Mouse (Mus musculus) forebrain, embryonic 11.5 days (tissue): ENCODE measurements around the gene Gm20388. TPM values are rescaled to one million over a fixed set of nuclear protein-coding genes. Genes with fewer than 3 reads are reported as not detected.

Experiments
- ATAC-seq: fragments of 200-750 bp; cut with Nextera tagmentation; replicated peaks from 2 replicates; pipeline ENCODE4 v1.8.0; 2017; ENCODE audit warnings: moderate TSS enrichment; ENCODE audit not compliant: low FRiP score
- DNase-seq: peaks from one replicate; pipeline ENCODE4 v3.0.0-alpha.2; 2017; ENCODE audit warnings: low spot score
- H3K27ac ChIP-seq: fragments of 300-500 bp; sonication (generic); 2 replicates; pipeline ENCODE4 v1.5.1; 2014; ENCODE audit warnings: low read depth, low read length
- H3K27me3 ChIP-seq: fragments of 300-500 bp; sonication (generic); 2 replicates; pipeline ENCODE4 v1.6.1; 2014; ENCODE audit warnings: mild to moderate bottlenecking, low read length, mixed read lengths; ENCODE audit not compliant: control insufficient read depth, insufficient read depth
- H3K36me3 ChIP-seq: fragments of 300-500 bp; sonication (generic); 2 replicates; pipeline ENCODE4 v1.6.1; 2014; ENCODE audit warnings: mild to moderate bottlenecking, low read length, moderate library complexity, mixed read lengths; ENCODE audit not compliant: control insufficient read depth, insufficient read depth
- H3K4me1 ChIP-seq: fragments of 300-500 bp; sonication (generic); replicated peaks from 2 replicates; pipeline ENCODE4 v1.6.1; 2014; ENCODE audit warnings: low read length, mixed read lengths; ENCODE audit not compliant: control insufficient read depth, insufficient read depth
- H3K4me2 ChIP-seq: fragments of 300-500 bp; sonication (generic); 2 replicates; pipeline ENCODE4 v1.6.1; 2014; ENCODE audit warnings: low read depth, mild to moderate bottlenecking, low read length, moderate library complexity, mixed read lengths; ENCODE audit not compliant: severe bottlenecking
- H3K4me3 ChIP-seq: fragments of 300-500 bp; sonication (generic); 2 replicates; pipeline ENCODE4 v1.5.1; 2014; ENCODE audit warnings: low read depth, low read length
- H3K9ac ChIP-seq: fragments of 300-500 bp; sonication (generic); 2 replicates; pipeline ENCODE4 v1.6.1; 2014; ENCODE audit warnings: low read length
- H3K9me3 ChIP-seq: fragments of 300-500 bp; sonication (generic); 2 replicates; pipeline ENCODE4 v1.6.1; 2016; ENCODE audit warnings: low read length, mixed read lengths; ENCODE audit not compliant: control insufficient read depth
- WGBS: fragments of 180-500 bp; shearing (Covaris S2); extraction: QIAGEN DNeasy Blood & Tissue Kit; methylation state at CpG from one replicate; pipeline ENCODE4 v1.1.7; 2014; 5-methylcytosine and 5-hydroxymethylcytosine counted together
- polyA plus RNA-seq: library from polyadenylated mRNA; unstranded; fragments of >200 nt; fragmentation: Nextera tagmentation; extraction: Ambion mirVana; gene quantifications from 2 replicates; pipeline ENCODE4 v1.2.1, GENCODE M21; 2014

Gene Gm20388
- polyA plus RNA-seq, 1 experiment from 2014 or later: not detected

DNA sequence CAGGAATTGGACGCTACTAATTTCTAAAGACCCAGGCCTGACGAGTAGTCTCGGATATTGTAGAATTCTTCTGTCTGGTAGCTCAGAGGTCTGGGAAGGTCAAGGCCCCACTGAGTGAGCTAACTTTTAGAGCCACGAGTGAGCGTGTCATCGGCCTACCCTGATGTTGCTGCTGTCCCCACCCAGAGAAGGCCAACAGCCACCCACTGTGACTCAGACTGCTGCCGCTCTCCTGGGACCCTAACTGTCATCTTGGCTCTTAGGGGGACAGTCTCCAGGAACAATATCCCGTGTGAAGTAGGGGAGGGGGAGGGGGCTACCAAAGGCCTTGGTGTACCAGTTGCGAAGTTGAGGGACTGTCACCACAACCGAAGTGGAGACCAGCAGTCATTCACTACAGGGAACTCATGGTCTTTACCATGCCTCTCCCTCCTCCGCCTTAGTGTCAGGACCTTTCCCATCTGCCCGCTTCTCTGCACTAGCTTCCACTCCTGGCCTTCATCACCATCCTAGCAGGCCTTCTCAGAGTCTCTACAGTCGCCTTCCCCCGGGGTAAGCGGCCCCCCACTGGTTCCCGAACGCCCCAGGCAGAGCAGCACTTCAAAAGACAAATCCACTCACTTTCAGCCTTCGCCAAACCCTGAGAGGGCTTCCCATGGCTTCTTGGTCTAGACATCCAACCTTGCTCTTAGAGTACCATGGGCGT, 2036.6 kb downstream of the Gm20388 start:
- H3K4me1 ChIP-seq: peaks cover 16% of the 10 kb centered on the region
- peak overlapping the region; percentile 81 for H3K27ac ChIP-seq
- DNase-seq (no peak), ATAC-seq (no peak)
- no peaks in the 10 kb centered on the region for H3K27me3 ChIP-seq
- 24% methylated on average over 19 of the region's 19 CpGs for WGBS
- no peaks in the 10 kb centered on the region for H3K9me3 ChIP-seq
- H3K9ac ChIP-seq: peak overlapping the region; percentile 61
- no peaks in the 10 kb centered on the region for H3K36me3 ChIP-seq
- peak overlapping the region; percentile 70 for H3K4me2 ChIP-seq
- H3K4me3 ChIP-seq: peak overlapping the region; percentile 30

DNA sequence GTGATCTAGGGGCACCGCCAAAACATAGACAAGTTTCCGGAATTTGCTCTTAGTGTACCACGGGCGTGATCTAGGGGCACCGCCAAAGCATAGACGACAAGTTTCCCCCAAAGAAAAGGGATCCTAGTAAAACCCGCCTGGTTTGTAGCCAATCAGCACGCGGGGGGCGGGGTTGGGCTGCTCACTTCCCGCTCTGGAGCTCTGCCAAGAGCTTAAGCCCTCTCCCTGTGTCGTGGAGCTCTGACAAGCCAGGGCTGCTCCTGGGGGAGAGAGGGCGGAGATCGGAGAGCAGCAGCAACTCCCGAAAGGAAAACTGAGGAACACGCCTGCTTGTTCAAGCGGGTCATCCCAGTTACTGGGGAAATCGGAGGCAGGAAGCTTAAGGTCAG, 2037.1 kb downstream of the Gm20388 start:
- Histone ChIP-seq H3K4me2 (peak overlapping the region; percentile 70), H3K9me3 (no peaks in the 10 kb centered on the region), H3K27me3 (no peaks in the 10 kb centered on the region), H3K36me3 (no peaks in the 10 kb centered on the region), H3K27ac (peak overlapping the region; percentile 81), H3K9ac (peak overlapping the region; percentile 61), H3K4me3 (peak overlapping the region; percentile 30), H3K4me1 (peaks cover 18% of the 10 kb centered on the region)
- peak; percentile 61 for ATAC-seq
- under 1% methylated on average over 18 of the region's 18 CpGs for WGBS
- peak; percentile 96 for DNase-seq

DNA sequence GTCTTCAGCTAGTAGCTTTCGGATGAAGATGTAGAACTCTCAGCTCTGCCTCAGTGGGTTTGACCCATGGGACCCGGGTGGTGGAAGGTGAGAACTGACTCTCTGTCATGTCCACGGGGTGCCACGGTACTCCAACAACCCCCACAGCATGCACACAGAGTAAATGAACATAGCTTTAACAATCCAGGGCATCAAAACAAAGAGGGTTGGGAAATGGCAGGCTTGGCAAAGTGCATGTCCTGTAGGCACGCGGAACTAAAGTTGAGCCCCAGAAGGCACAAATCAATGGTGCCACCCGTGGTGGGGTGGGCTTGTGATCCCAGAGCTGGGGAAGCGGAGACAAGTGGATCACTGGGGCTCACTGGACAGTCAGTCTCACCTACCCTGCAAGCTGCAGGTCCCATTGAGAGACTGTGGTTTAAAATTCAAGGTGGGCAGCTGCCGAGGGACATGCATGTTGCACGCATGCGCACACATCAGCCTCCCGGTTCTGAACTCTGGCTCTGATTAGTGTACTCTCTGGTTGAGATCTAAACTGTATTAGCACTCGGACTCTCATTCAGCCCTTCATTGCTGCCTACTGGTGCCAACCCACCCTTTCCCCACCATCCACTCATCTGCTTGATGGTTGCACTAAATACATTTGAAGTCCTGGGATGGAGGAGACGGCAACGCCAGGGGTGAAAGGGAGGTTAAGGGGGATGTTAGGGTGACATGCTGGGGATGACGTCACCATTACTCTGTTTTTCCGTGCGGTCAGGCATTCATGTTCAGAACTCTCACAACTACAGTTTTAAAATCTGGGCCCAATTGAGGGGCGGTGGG, 2037.9 kb downstream of the Gm20388 start:
- no peak for DNase-seq
- peak overlapping the region; percentile 30 for H3K4me3 ChIP-seq
- no peaks in the 10 kb centered on the region for H3K9me3 ChIP-seq
- peaks cover 19% of the 10 kb centered on the region for H3K4me1 ChIP-seq
- peak overlapping the region; percentile 61 for H3K9ac ChIP-seq
- no peaks in the 10 kb centered on the region for H3K27me3 ChIP-seq
- peak overlapping the region; percentile 81 for H3K27ac ChIP-seq
- H3K4me2 ChIP-seq: peak overlapping the region; percentile 70
- 57% methylated on average over 19 of the region's 19 CpGs for WGBS
- no peak for ATAC-seq
- H3K36me3 ChIP-seq: no peaks in the 10 kb centered on the region

DNA sequence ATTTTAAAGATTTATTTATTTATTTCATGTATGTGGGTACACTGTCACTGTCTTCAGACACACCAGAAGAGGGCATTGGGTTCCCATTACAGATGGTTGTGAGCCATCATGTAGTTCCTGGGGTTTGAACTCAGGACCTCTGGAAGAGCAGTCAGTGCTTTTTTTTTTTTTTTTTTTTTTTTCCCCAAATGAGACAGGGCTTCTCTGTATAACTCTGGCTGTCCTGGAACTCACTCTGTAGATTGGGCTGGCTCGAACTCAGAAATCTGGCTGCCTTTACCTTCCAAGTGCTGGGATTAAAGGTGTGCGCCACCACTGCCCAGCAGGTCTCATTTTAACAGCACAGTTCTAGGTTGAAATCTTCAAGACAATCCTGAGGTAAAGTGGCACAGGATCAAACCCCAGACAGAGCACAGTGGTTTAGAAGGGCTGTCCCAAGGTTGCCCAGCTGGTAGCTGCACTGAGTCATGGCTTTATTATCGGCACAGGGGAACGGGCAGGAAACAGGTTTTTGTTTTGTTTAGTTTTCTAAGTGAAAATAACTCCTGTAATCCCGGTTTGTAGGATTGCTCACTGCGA, 2038.7 kb downstream of the Gm20388 start, which contains the start of gene Banp:
TSS of gene Banp (plus strand) at position 529 of the 579 bp plus-strand sequence.
- peak within 1 kb of the TSS; percentile 97 for H3K9ac ChIP-seq
- H3K4me3 ChIP-seq: peak within 1 kb of the TSS; percentile 97
- H3K9me3 ChIP-seq: no peaks in the 10 kb centered on the region
- H3K4me1 ChIP-seq: peaks cover 19% of the 10 kb centered on the region
- peak within 1 kb of the TSS; percentile 78 for H3K27ac ChIP-seq
- H3K4me2 ChIP-seq: peak within 1 kb of the TSS; percentile 84
- no peaks in the 10 kb centered on the region; the same call in 1 of the 2 replicates for H3K36me3 ChIP-seq
- no peak for DNase-seq
- no peaks in the 10 kb centered on the region for H3K27me3 ChIP-seq
- 0 out of 2 replicates have a peak, but pooled peaks have one; percentile 0 for ATAC-seq
- WGBS: 66% methylated on average over 6 of the region's 6 CpGs

DNA sequence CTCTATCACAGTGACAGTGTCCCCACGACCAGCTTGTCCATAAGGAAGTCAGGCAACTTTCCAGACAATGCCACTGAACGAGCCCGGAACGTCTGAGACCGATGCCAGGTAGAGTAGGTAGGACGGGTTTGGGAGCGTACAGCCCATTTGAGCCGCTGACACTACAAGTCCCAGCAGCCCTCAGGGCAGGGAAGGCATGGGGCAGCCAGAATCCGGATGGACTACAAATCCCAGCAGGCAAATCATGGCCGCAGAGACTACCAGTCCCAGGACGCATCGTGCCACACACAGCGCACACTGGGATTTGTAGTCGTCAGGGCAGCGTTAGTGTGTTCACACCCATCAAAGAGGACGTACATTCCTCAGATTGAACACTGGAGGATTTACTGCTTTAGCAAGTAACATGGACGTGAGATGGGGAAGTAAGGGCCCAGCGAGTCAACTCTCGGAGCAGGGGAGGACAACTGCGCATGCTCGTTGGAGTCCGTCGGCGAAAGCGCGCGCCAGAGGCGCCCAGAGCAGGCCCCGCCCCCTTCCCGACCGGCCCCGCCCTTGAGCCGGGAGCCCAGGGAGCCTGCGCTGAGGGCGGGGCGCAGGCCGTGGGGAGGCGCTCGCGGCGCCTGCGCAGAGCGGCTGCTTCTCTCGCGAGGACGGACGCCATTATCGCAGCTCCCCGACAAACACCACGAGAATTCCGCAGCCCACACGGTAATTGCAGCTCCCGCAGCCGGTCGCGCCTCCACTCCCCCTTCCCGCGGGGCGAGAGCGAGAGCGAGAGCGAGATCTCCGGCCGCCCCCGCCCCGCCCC, 2039.5 kb downstream of the Gm20388 start:
- peak; percentile 99 for DNase-seq
- Histone ChIP-seq H3K27ac (peak overlapping the region; percentile 78), H3K4me3 (peak overlapping the region; percentile 97), H3K9ac (peak overlapping the region; percentile 97), H3K4me2 (peak overlapping the region; percentile 84), H3K27me3 (no peaks in the 10 kb centered on the region), H3K4me1 (peaks cover 19% of the 10 kb centered on the region), H3K36me3 (no peaks in the 10 kb centered on the region; the same call in 1 of the 2 replicates), H3K9me3 (no peaks in the 10 kb centered on the region)
- under 1% methylated on average over 57 of the region's 66 CpGs for WGBS
- ATAC-seq: peak; percentile 93

DNA sequence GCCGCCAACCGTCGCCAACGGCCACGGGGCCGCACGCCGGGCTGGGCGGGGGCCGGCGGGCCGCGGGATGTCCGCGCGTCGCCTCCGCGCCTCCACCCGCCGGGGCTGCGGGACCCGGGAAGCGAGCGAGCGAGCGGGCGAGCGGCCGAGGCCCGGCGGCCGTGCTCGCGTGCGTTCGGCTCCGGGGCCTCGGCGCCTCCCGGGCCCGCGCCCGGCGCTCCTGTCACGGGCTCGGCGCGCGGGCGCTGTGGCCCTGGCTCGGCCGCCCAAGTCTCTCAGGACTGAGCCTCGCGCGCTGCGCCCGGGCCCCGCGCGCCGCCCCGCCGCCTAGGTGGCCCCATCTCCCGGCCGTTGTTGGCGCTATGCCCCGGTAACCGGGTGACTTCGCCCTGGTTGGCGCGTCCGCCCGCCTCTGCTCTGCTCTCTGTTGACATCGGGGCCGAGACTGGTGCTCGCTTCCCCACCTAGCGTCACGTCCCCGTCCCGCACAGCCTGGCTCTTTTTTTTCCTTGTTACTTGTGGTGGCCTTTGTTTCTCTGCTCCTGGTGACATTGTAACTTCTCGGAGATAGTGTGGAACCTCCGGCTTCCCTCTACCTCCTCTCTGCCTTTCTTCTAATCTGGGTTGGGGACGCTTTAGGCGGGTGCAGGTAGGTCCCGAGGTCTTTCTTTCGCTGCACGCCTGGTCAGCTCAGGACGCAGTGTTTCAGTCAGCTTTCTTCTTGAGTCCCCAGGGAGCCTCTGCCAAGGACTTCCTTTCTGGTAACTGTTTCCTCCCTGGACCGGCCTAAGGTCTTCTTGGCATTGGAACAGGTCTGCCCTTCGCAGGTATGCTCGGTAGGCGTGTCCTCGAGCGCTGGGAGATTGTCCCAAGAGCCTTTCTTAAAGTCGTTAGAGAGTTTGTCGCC, 2040.4 kb downstream of the Gm20388 start:
- H3K4me1 ChIP-seq: peaks cover 19% of the 10 kb centered on the region
- DNase-seq (peak; percentile 77), ATAC-seq (peak; percentile 5; the same call in 1 of the 2 replicates)
- H3K9me3 ChIP-seq: no peaks in the 10 kb centered on the region
- H3K4me3 ChIP-seq: peak overlapping the region; percentile 97
- H3K27me3 ChIP-seq: no peaks in the 10 kb centered on the region
- peak overlapping the region; percentile 78 for H3K27ac ChIP-seq
- H3K9ac ChIP-seq: peak overlapping the region; percentile 97
- peak overlapping the region; percentile 84 for H3K4me2 ChIP-seq
- WGBS: under 1% methylated on average over 67 of the region's 97 CpGs
- H3K36me3 ChIP-seq: no peaks in the 10 kb centered on the region; the same call in 1 of the 2 replicates

DNA sequence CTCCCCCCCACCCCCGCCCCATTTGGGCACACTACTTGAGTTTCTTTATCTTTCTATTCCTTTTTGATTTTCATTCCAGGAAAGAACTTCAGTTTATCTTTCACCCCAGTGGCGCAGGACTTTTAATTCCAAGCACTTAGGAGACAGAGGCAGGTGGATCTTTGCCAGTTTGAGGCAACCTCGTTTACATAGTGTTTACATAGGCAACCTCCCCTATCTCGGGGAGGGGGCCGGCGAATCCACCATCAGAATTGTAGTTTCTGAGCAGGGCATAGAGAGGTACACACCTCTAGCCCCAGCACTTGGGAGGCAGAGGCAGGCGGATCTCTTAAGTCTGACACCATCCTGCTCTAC, 2041.0 kb downstream of the Gm20388 start:
- no peaks in the 10 kb centered on the region; the same call in 1 of the 2 replicates for H3K36me3 ChIP-seq
- peak overlapping the region; percentile 84 for H3K4me2 ChIP-seq
- no peaks in the 10 kb centered on the region for H3K9me3 ChIP-seq
- peak overlapping the region; percentile 97 for H3K9ac ChIP-seq
- no peak for DNase-seq
- no peak for ATAC-seq
- H3K4me1 ChIP-seq: peaks cover 19% of the 10 kb centered on the region
- no peak overlapping the region for H3K27ac ChIP-seq
- H3K4me3 ChIP-seq: peak overlapping the region; percentile 97
- WGBS: 40% methylated on average over 7 of the region's 7 CpGs
- no peaks in the 10 kb centered on the region for H3K27me3 ChIP-seq
